Mouse (Mus musculus) adrenal gland, postnatal 14 days (tissue): ENCODE measurements around the gene Dapk3. TPM values are rescaled to one million over a fixed set of nuclear protein-coding genes. Genes with fewer than 3 reads are reported as not detected.
A peak's percentile ranks its signal among the peaks of the same experiment; 100 is the strongest.
"Not testable (repeated sequence)": the region's sequence is repeated elsewhere in the genome, so short reads cannot be mapped to it uniquely, and the experiment has no call there.

Experiments used
- DNase-seq: peaks from one replicate; pipeline ENCODE4 v3.0.0; 2021; ENCODE audit warnings: mixed read lengths
- total RNA-seq: library from RNA; stranded (reverse); gene quantifications from 2 replicates; pipeline ENCODE4 v1.2.3, GENCODE M21; 2021

The Dapk3 gene
- total RNA-seq, 1 experiment from 2014 or later: 58.3 TPM

DNA sequence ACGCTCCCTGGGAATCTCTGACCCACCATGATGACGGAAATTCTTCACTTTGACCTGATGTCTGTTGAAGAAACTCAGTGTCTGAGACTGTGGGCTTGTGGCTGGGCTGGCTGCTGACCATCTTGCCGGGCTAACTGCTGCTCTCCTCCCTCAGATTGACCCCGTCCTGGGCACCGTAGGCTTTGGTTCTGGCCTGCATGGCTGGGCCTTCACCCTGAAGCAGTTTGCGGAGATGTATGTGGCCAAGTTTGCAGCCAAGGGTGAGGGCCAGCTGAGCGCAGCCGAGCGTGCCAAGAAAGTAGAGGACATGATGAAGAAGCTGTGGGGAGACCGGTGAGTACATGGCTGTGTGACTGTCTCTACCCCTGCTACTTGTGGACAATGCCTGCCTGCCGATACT is 3.9 kb upstream of the Dapk3 start:
- DNase-seq: no peak

GRCm38 (mm10) chr10:81179451-81180342 is 3.1 kb upstream of the Dapk3 start:
- no peak for DNase-seq

DNA sequence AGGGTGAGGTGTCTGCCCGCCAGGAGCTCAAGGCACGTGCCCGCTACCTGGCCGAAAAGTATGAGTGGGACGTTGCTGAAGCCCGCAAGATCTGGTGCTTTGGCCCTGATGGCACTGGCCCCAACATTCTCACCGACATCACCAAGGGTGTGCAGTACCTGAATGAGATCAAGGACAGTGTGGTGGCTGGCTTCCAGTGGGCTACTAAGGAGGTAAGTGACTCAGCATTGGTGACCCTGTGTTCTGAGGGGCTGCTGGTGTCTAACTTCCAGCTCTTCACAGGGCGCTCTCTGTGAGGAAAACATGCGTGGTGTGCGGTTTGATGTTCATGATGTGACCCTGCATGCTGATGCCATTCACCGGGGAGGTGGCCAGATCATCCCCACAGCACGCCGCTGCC is 1.9 kb upstream of the Dapk3 start:
- DNase-seq: no peak

DNA sequence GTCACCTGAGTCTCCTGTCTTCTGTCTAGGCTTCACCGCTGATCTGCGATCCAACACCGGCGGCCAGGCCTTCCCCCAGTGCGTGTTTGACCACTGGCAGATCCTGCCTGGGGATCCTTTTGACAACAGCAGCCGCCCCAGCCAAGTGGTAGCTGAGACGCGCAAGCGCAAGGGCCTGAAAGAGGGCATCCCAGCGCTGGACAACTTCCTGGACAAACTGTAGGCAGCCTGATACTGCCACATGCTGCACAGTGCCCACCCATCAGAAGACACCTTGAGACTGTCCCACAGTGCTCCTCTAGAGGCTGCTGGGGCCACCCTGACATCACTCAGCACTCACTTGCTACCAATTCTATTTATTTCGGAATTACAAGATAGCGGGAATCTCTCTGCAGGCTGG is 945 bp upstream of the Dapk3 start:
- DNase-seq: not testable (repeated sequence)

- no peak for DNase-seq
These were observed 1.0 kb downstream of the Dapk3 start, which contains the start of gene 4930442H23Rik for GRCm38 (mm10) chr10:81183805-81184204. Gene 4930442H23Rik, minus strand, starts transcription at chr10:81183849.

GRCm38 (mm10) chr10:81184765-81185164 is 2.0 kb downstream of the Dapk3 start:
- DNase-seq: no peak

DNA sequence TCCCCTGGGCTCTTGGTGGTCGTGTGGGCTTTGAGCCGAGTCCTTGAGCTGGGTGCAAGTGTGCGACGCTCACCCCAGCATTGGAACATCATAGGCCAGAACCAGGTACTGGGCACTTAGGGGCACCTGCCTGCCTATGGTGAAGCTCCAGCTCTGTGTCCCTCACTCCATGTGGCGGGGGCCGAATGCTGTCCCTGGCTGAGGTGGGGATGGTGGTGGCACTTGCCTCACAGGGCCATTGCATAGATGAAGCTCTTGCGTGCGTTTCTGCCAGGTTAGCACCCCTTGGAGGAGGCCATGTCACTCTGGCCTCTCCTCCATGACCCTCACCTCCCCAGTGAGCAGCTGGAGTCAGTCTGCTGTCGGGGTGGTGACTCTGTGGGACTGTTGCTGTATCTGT is 4.4 kb downstream of the Dapk3 start:
- DNase-seq: no peak

DNA sequence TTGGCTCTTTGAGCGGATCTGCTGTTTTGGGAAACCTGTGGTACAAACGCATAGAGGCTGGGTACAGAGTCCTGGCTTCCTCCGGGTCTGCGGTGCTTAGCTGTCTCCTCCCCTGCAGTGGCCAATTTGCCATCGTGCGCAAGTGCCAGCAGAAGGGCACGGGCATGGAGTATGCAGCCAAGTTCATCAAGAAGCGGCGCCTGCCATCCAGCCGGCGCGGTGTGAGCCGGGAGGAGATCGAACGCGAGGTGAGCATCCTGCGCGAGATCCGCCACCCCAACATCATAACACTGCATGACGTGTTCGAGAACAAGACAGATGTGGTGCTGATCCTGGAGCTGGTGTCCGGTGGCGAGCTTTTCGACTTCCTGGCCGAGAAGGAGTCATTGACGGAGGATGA is 7.0 kb downstream of the Dapk3 start:
- DNase-seq: no peak

- peak; percentile 64 for DNase-seq
These were observed 7.6 kb downstream of the Dapk3 start for GRCm38 (mm10) chr10:81190236-81190911.

DNA sequence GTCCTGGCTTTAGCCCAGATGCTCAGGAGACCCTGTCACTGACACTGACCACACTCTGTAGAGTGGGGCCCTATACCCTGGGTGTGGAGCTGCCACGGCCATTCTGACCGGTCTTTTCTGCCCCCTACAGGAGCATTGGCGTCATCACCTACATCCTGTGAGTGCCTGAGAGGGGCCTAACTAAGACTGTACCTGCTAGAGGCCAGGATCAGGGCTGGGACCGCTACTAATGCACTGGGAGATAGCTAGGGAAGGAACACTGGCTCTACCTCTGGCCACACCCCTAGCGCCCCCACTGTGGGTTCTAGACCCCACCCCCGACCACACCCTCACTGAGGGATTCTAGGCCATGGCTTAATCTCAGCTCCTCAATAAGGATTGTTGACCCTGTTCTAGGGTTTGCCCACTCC is 8.1 kb downstream of the Dapk3 start:
- no peak for DNase-seq

- DNase-seq: no peak
These were observed 8.7 kb downstream of the Dapk3 start for GRCm38 (mm10) chr10:81191342-81191982.

- DNase-seq: peak; percentile 90
These were observed 9.6 kb downstream of the Dapk3 start for GRCm38 (mm10) chr10:81192270-81192967.

GRCm38 (mm10) chr10:81192968-81193501 is 10.2 kb downstream of the Dapk3 start:
- no peak for DNase-seq

GRCm38 (mm10) chr10:81193991-81194774 is 11.4 kb downstream of the Dapk3 start:
- DNase-seq: no peak

- DNase-seq: no peak
These were observed 12.5 kb downstream of the Dapk3 start for GRCm38 (mm10) chr10:81195300-81195699.

GRCm38 (mm10) chr10:81196470-81197065 is 13.8 kb downstream of the Dapk3 start:
- DNase-seq: no peak

DNA sequence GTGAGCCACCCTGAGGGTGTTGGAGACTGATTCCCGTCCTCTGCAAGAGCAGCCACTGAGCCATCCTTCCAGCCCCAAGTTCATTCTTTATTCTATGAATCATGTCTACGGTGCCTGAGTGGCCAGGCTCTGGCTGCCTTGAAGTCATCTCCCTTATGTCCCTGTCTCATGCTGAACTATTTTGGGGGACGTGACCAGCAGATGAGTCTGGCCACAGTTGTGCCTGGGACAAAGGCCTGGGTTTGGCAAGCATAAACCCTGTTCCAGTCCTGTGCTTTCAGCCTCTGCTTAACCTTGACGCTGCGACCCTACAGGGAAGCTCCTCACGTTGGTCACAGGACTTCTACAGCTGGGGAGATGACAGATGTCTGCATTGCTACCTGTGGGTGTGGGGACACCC is 14.5 kb downstream of the Dapk3 start:
- DNase-seq: no peak

DNA sequence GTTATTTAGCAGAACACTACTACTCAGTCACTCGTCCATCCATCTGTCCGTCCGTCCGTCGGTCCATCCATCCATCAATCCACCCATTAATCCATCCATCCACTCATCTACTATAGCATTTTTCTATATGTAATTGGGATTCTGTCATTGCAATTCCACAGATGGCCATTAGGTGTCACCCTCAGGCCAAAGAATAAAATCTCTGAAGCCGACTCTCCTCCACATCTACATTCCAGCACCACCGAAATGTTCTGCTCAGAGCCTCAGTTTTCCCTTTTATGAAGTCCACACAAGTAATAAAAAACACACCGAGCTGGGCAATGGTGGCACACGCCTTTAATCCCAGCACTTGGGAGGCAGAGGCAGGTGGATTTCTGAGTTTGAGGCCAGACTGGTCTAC is 15.4 kb downstream of the Dapk3 start:
- no peak for DNase-seq

DNA sequence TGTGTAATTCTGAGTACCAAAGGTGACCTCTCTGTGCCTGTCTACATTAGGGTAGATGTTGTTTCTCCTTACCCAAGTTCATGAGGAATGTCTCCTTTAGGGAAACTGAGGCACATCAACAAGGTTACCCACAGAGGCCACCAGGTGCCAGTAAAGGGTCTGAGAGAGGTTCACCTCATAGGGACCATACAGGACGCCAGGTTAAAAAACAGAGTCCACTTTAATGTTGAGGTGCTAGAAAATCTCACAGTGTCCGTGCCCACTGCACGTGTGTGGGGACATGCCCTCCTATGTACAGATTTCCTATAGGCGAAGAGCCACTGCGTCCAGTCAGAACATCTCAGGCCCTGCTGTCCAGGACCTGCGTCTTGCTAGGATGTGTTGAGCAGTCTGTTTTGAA is 16.2 kb downstream of the Dapk3 start:
- DNase-seq: no peak

- DNase-seq: no peak
These were observed 17.3 kb downstream of the Dapk3 start for GRCm38 (mm10) chr10:81200141-81200540.
